Mouse (Mus musculus): ENCODE data around the gene Erf.

Erf gene

GRCm38 (mm10) chr7:25284766-25285165 lies 34.2 kb upstream of the Erf start:
- no peak for TF ChIP-seq GATA4 (IDR thresholded peaks at IDR 0.05; ENCODE audit: insufficient replicate concordance, low read length)

- no peak for TF ChIP-seq GATA4 (IDR thresholded peaks at IDR 0.05; ENCODE audit: insufficient replicate concordance, low read length)
Measured at GRCm38 (mm10) chr7:25284171-25284570, 33.6 kb upstream of the Erf start.

- no peak for TF ChIP-seq GATA4 (IDR thresholded peaks at IDR 0.05; ENCODE audit: insufficient replicate concordance, low read length)
Measured at GRCm38 (mm10) chr7:25283637-25284036, 33.1 kb upstream of the Erf start.

GRCm38 (mm10) chr7:25282731-25283211 lies 32.2 kb upstream of the Erf start:
- TF ChIP-seq GATA4 (IDR thresholded peaks at IDR 0.05; ENCODE audit: insufficient replicate concordance, low read length), result no peak

GRCm38 (mm10) chr7:25281734-25282601 lies 31.4 kb upstream of the Erf start:
- no peak for TF ChIP-seq GATA4 (IDR thresholded peaks at IDR 0.05; ENCODE audit: insufficient replicate concordance, low read length)

GRCm38 (mm10) chr7:25281166-25281733 lies 30.7 kb upstream of the Erf start:
- TF ChIP-seq GATA4 (IDR thresholded peaks at IDR 0.05; ENCODE audit: insufficient replicate concordance, low read length), result no peak

GRCm38 (mm10) chr7:25279861-25280791 lies 29.6 kb upstream of the Erf start:
- TF ChIP-seq GATA4 (IDR thresholded peaks at IDR 0.05; ENCODE audit: insufficient replicate concordance, low read length), result peak; percentile 20; the same call in 1 of the 2 replicates

- no peak for TF ChIP-seq GATA4 (IDR thresholded peaks at IDR 0.05; ENCODE audit: insufficient replicate concordance, low read length)
Measured at GRCm38 (mm10) chr7:25279076-25279860, 28.7 kb upstream of the Erf start.

GRCm38 (mm10) chr7:25278341-25279075 lies 27.9 kb upstream of the Erf start:
- no peak for TF ChIP-seq GATA4 (IDR thresholded peaks at IDR 0.05; ENCODE audit: insufficient replicate concordance, low read length)

GRCm38 (mm10) chr7:25277998-25278340 lies 27.4 kb upstream of the Erf start:
- no peak for TF ChIP-seq GATA4 (IDR thresholded peaks at IDR 0.05; ENCODE audit: insufficient replicate concordance, low read length)

- TF ChIP-seq GATA4 (IDR thresholded peaks at IDR 0.05; ENCODE audit: insufficient replicate concordance, low read length), result no peak
Measured at GRCm38 (mm10) chr7:25277405-25277804, 26.8 kb upstream of the Erf start.

GRCm38 (mm10) chr7:25275555-25276298 lies 25.2 kb upstream of the Erf start:
- TF ChIP-seq GATA4 (IDR thresholded peaks at IDR 0.05; ENCODE audit: insufficient replicate concordance, low read length), result no peak

- TF ChIP-seq GATA4 (IDR thresholded peaks at IDR 0.05; ENCODE audit: insufficient replicate concordance, low read length), result no peak
Measured at GRCm38 (mm10) chr7:25274996-25275395, 24.4 kb upstream of the Erf start.

Data from liver, adult (tissue).